Mouse (Mus musculus) CH12.LX (cell line): ENCODE data around the gene Cyp2d40. TPM values are rescaled to one million over a fixed set of nuclear protein-coding genes. Genes with fewer than 3 reads are reported as not detected.
"Not testable (repeated sequence)": the region's sequence is repeated elsewhere in the genome, so short reads cannot be mapped to it uniquely, and the experiment has no call there.

ENCODE experiments used
- DNase-seq: peaks from one replicate; pipeline ENCODE4 v3.0.0-alpha.2; 2013; ENCODE audit errors: extremely low read depth
- H3K27ac ChIP-seq: 2 replicates; pipeline ENCODE4 v1.5.1; 2012; ENCODE audit warnings: low read depth, mild to moderate bottlenecking, control low read depth, moderate library complexity; ENCODE audit not compliant: insufficient read depth
- H3K27me3 ChIP-seq: replicated peaks from 2 replicates; pipeline ENCODE3; 2012; ENCODE audit warnings: inconsistent platforms
- H3K36me3 ChIP-seq, 2 experiments: replicated peaks in 1 of 2; 2 replicates each; pipeline versions ENCODE3 to v1.6.1; 2012; ENCODE audit warnings: inconsistent platforms in 1 of 2, low read length in 1 of 2, mild to moderate bottlenecking in 1 of 2, mixed read lengths in 1 of 2, moderate library complexity in 1 of 2; ENCODE audit not compliant: control insufficient read depth in 1 of 2, insufficient read depth in 1 of 2
- H3K4me1 ChIP-seq, 2 experiments: 2 replicates each; pipeline ENCODE4 v1.6.1; 2012; ENCODE audit warnings: inconsistent platforms in 1 of 2, moderate library complexity in 1 of 2; ENCODE audit not compliant: insufficient read depth in 2 of 2, control insufficient read depth in 1 of 2
- H3K4me2 ChIP-seq: 2 replicates; pipeline ENCODE4 v1.6.1; 2012; ENCODE audit warnings: low read depth, mild to moderate bottlenecking, control low read depth; ENCODE audit not compliant: poor library complexity, insufficient read depth, severe bottlenecking
- H3K4me3 ChIP-seq, 3 experiments: fragments of 150-350 bp in 1 of 3; sonication (generic) in 1 of 3; replicated peaks in 1 of 3; 2 replicates each; pipeline versions ENCODE3 to v1.5.1; 2011 to 2012; ENCODE audit warnings: low read depth in 2 of 3, low read length in 2 of 3, mild to moderate bottlenecking in 2 of 3, moderate library complexity in 2 of 3, control low read depth in 1 of 3, improper control_type of control experiment in 1 of 3, inconsistent platforms in 1 of 3, mixed read lengths in 1 of 3; ENCODE audit not compliant: poor library complexity in 1 of 3
- H3K79me2 ChIP-seq: replicated peaks from 2 replicates; pipeline ENCODE4 v1.6.1; 2012; ENCODE audit warnings: mild to moderate bottlenecking, moderate library complexity; ENCODE audit not compliant: control insufficient read depth, poor library complexity, insufficient read depth, severe bottlenecking; ENCODE audit errors: extremely low read depth
- H3K9ac ChIP-seq: 2 replicates; pipeline ENCODE4 v1.6.1; 2012; ENCODE audit warnings: low read depth, mild to moderate bottlenecking, control low read depth, moderate library complexity; ENCODE audit not compliant: insufficient read depth
- H3K9me3 ChIP-seq: replicated peaks from 2 replicates; pipeline ENCODE3; 2012; ENCODE audit warnings: low read length, inconsistent platforms, mixed read lengths
- BHLHE40 ChIP-seq: IDR thresholded peaks from 2 replicates; pipeline ENCODE4 v1.6.1; 2011; ENCODE audit warnings: mild to moderate bottlenecking, low read depth, low read length, improper control_type of control experiment
- CHD1 ChIP-seq: IDR thresholded peaks from 2 replicates; pipeline ENCODE4 v1.6.1; 2012; ENCODE audit warnings: low read depth, low read length, improper control_type of control experiment, inconsistent platforms
- E2F4 ChIP-seq: IDR thresholded peaks from 2 replicates; pipeline ENCODE4 v1.6.1; 2011; ENCODE audit warnings: low read depth, low read length, improper control_type of control experiment; ENCODE audit not compliant: insufficient replicate concordance
- ETS1 ChIP-seq: conservative IDR thresholded peaks from 2 replicates; pipeline ENCODE4 v1.6.1; 2012; ENCODE audit warnings: low read depth, mild to moderate bottlenecking, inconsistent platforms, low read length, improper control_type of control experiment, moderate library complexity
- GABPA ChIP-seq: IDR thresholded peaks from 2 replicates; pipeline ENCODE4 v1.6.1; 2012; ENCODE audit warnings: low read depth, low read length, improper control_type of control experiment, inconsistent platforms; ENCODE audit not compliant: insufficient replicate concordance
- JUND ChIP-seq: conservative IDR thresholded peaks from 2 replicates; pipeline ENCODE4 v1.6.1; 2011; ENCODE audit warnings: low read depth, low read length, improper control_type of control experiment
- MAZ ChIP-seq: IDR thresholded peaks from 2 replicates; pipeline ENCODE4 v1.6.1; 2012; ENCODE audit warnings: low read depth, mild to moderate bottlenecking, inconsistent platforms, low read length, improper control_type of control experiment, moderate library complexity
- PAX5 ChIP-seq: IDR thresholded peaks from 2 replicates; pipeline ENCODE4 v1.6.1; 2012; ENCODE audit warnings: low read length, inconsistent platforms, mixed read lengths
- RCOR1 ChIP-seq: conservative IDR thresholded peaks from 2 replicates; pipeline ENCODE4 v1.6.1; 2012; ENCODE audit warnings: low read depth, mild to moderate bottlenecking, inconsistent platforms, low read length, improper control_type of control experiment
- USF1 ChIP-seq: IDR thresholded peaks from 2 replicates; pipeline ENCODE4 v1.6.1; 2014; ENCODE audit warnings: low read depth, mild to moderate bottlenecking, inconsistent platforms, low read length, improper control_type of control experiment
- USF2 ChIP-seq: conservative IDR thresholded peaks from 2 replicates; pipeline ENCODE4 v1.6.1; 2011; ENCODE audit warnings: low read depth, low read length, improper control_type of control experiment
- ZC3H11A ChIP-seq: IDR thresholded peaks from 2 replicates; pipeline ENCODE4 v1.6.1; 2012; ENCODE audit warnings: low read depth, mild to moderate bottlenecking, inconsistent platforms, low read length, improper control_type of control experiment
- ZNF384 ChIP-seq: IDR thresholded peaks from 2 replicates; pipeline ENCODE4 v1.6.1; 2012; ENCODE audit warnings: low read depth, low read length, improper control_type of control experiment, inconsistent platforms
- dilution Hi-C: fragments of 300-500 bp; cut with MboI; formaldehyde crosslinking; loops from 2 replicates; pipeline ENCODE4 v1.14.3; 2020; ENCODE audit warnings: low sequenced_read_pairs; ENCODE audit not compliant: extremely low pct_unique_long_range_greater_than_20kb, extremely low pct_ligation_motif_present
- in situ Hi-C: fragments of 300-500 bp; cut with MboI; formaldehyde crosslinking; loops from 3 replicates; pipeline ENCODE4 v1.14.3; 2019; ENCODE audit warnings: low sequenced_read_pairs, low pct_ligation_motif_present, low pct_unique_long_range_greater_than_20kb, mixed read lengths
- polyA plus RNA-seq: library from polyadenylated mRNA; unstranded; fragments of >175 nt; gene quantifications from 2 replicates; pipeline ENCODE4 v1.2.1, GENCODE M21; 2012; ENCODE audit warnings: low read depth; ENCODE audit not compliant: insufficient read length
- total RNA-seq, 2 experiments: library from RNA; depleted of rRNA; stranded (reverse); fragments of 300-350 nt in 1 of 2; fragments of >200 nt in 1 of 2; gene quantifications; 2 replicates each; pipeline ENCODE4 v1.2.3; 2012 to 2014

Cyp2d40 gene
- total and polyA plus RNA-seq, 3 experiments = not detected

- Histone ChIP-seq H3K9me3 (peaks cover 25% of the 10 kb centered on the region), H3K36me3 (no peaks in the 10 kb centered on the region), H3K4me2 (no peak overlapping the region), H3K79me2 (no peaks in the 10 kb centered on the region), H3K27me3 (peaks cover 34% of the 10 kb centered on the region), H3K27ac (no peak overlapping the region), H3K9ac (no peak overlapping the region), H3K4me3 (no peak overlapping the region), H3K4me1 (no peaks in the 10 kb centered on the region)
- DNase-seq = no peak
- TF ChIP-seq RCOR1 (no peak), JUND (no peak)
- dilution Hi-C loops (no loop called here), in situ Hi-C loops (no loop called here)
Measured at GRCm38 (mm10) chr15:82748141-82748540, 15.8 kb downstream of the Cyp2d40 start.

- no peak for DNase-seq
- in situ Hi-C loops (no loop called here), dilution Hi-C loops (no loop called here)
- Histone ChIP-seq H3K36me3 (no peaks in the 10 kb centered on the region), H3K4me1 (no peaks in the 10 kb centered on the region), H3K79me2 (no peaks in the 10 kb centered on the region), H3K27ac (no peak overlapping the region), H3K4me3 (no peak overlapping the region), H3K9me3 (peaks cover 21% of the 10 kb centered on the region), H3K4me2 (no peak overlapping the region), H3K9ac (no peak overlapping the region), H3K27me3 (peaks cover 33% of the 10 kb centered on the region)
- TF ChIP-seq PAX5 (no peak), MAZ (no peak), ETS1 (no peak), USF1 (no peak), GABPA (no peak), JUND (no peak), BHLHE40 (no peak), ZC3H11A (no peak), ZNF384 (no peak), E2F4 (no peak), USF2 (no peak), CHD1 (no peak)
Measured at GRCm38 (mm10) chr15:82747516-82747915, 16.5 kb downstream of the Cyp2d40 start.

GRCm38 (mm10) chr15:82733331-82733925 is 30.6 kb downstream of the Cyp2d40 start:
- H3K9ac ChIP-seq, H3K79me2 ChIP-seq, H3K36me3 ChIP-seq, H3K9me3 ChIP-seq, H3K4me1 ChIP-seq, H3K4me3 ChIP-seq, H3K27ac ChIP-seq, in situ Hi-C loops, H3K4me2 ChIP-seq, DNase-seq, dilution Hi-C loops: not testable (repeated sequence)
- peaks cover 14% of the 10 kb centered on the region for H3K27me3 ChIP-seq

Other genes with a start within 250 kb of the Cyp2d40 start
- gene Cyp2d12, start 209.1 kb downstream of the Cyp2d40 start, total RNA-seq (2012; rRNA removed) = not detected in 2 replicates
- gene Cyp2d12, start 209.1 kb downstream of the Cyp2d40 start, total RNA-seq (2014; rRNA removed) = not detected in 2 replicates
- not detected in 2 replicates for gene Cyp2d12, start 209.1 kb downstream of the Cyp2d40 start, polyA plus RNA-seq
- gene Cyp2d34, start 143.2 kb downstream of the Cyp2d40 start, total RNA-seq (2012; rRNA removed) = not detected in 2 replicates
- gene Cyp2d34, start 143.2 kb downstream of the Cyp2d40 start, total RNA-seq (2014; rRNA removed) = not detected in 2 replicates
- gene Cyp2d34, start 143.2 kb downstream of the Cyp2d40 start, polyA plus RNA-seq = not detected in 2 replicates
- gene Cyp2d26, start 30.1 kb upstream of the Cyp2d40 start, total RNA-seq (2012; rRNA removed) = not detected in 2 replicates
- not detected in 2 replicates for gene Cyp2d26, start 30.1 kb upstream of the Cyp2d40 start, total RNA-seq (2014; rRNA removed)
- not detected in 2 replicates for gene Cyp2d26, start 30.1 kb upstream of the Cyp2d40 start, polyA plus RNA-seq
- gene Tcf20, start 223.7 kb upstream of the Cyp2d40 start, total RNA-seq (2012; rRNA removed) = 47.2 and 49.2 TPM in 2 replicates
- gene Tcf20, start 223.7 kb upstream of the Cyp2d40 start, total RNA-seq (2014; rRNA removed) = 26.0 and 27.0 TPM in 2 replicates
- 28.5 and 29.0 TPM in 2 replicates for gene Tcf20, start 223.7 kb upstream of the Cyp2d40 start, polyA plus RNA-seq